Mouse (Mus musculus) mesoderm, embryonic 11.5 days (tissue): ENCODE results near the gene Arrb2.
A peak's percentile ranks its signal among the peaks of the same experiment; 100 is the strongest.
"Not testable (repeated sequence)": the region's sequence is repeated elsewhere in the genome, so short reads cannot be mapped to it uniquely, and the experiment has no call there.

Source experiments
- DNase-seq: peaks from one replicate; pipeline ENCODE4 v3.0.0-alpha.2; 2012; ENCODE audit warnings: low read depth, low spot score

Gene Arrb2

GRCm38 (mm10) chr11:70432048-70432894 lies at the start of gene Arrb2:
Gene Arrb2 (plus strand): TSS chr11:70432635.
- peak; percentile 99 for DNase-seq

GRCm38 (mm10) chr11:70384136-70384535 lies 48.3 kb upstream of the Arrb2 start:
- peak; percentile 14 for DNase-seq

GRCm38 (mm10) chr11:70387436-70387835 lies 45.0 kb upstream of the Arrb2 start:
- DNase-seq: no peak

GRCm38 (mm10) chr11:70389421-70389820 lies 43.0 kb upstream of the Arrb2 start:
- DNase-seq: no peak

- DNase-seq: no peak
These were observed 28.8 kb upstream of the Arrb2 start for GRCm38 (mm10) chr11:70403598-70403997.

- DNase-seq: peak; percentile 98
These were observed 22.7 kb upstream of the Arrb2 start, which contains the start of gene Pelp1 for GRCm38 (mm10) chr11:70409594-70410296. Gene Pelp1 (minus strand): TSS chr11:70410031.

- DNase-seq: no peak
These were observed 22.2 kb upstream of the Arrb2 start for GRCm38 (mm10) chr11:70410297-70410643.

- DNase-seq: no peak
These were observed 19.8 kb upstream of the Arrb2 start for GRCm38 (mm10) chr11:70412591-70412990.

GRCm38 (mm10) chr11:70413961-70414360 lies 18.5 kb upstream of the Arrb2 start:
- DNase-seq: peak; percentile 85

- no peak for DNase-seq
These were observed 14.2 kb upstream of the Arrb2 start for GRCm38 (mm10) chr11:70418199-70418598.

- no peak for DNase-seq
These were observed 12.9 kb upstream of the Arrb2 start for GRCm38 (mm10) chr11:70419486-70419885.

- not testable (repeated sequence) for DNase-seq
These were observed 5.8 kb upstream of the Arrb2 start for GRCm38 (mm10) chr11:70426598-70426997.

GRCm38 (mm10) chr11:70431574-70431973 lies 861 bp upstream of the Arrb2 start:
- no peak for DNase-seq

- DNase-seq: peak; percentile 30
These were observed 597 bp downstream of the Arrb2 start for GRCm38 (mm10) chr11:70432895-70433568.

- no peak for DNase-seq
These were observed 1.1 kb downstream of the Arrb2 start for GRCm38 (mm10) chr11:70433569-70433943.

GRCm38 (mm10) chr11:70433951-70434350 lies 1.5 kb downstream of the Arrb2 start:
- DNase-seq: no peak

- no peak for DNase-seq
These were observed 3.0 kb downstream of the Arrb2 start for GRCm38 (mm10) chr11:70435476-70435875.

- DNase-seq: no peak
These were observed 5.0 kb downstream of the Arrb2 start for GRCm38 (mm10) chr11:70437426-70437825.

- no peak for DNase-seq
These were observed 6.4 kb downstream of the Arrb2 start for GRCm38 (mm10) chr11:70438728-70439374.

GRCm38 (mm10) chr11:70440637-70441036 lies 8.2 kb downstream of the Arrb2 start:
- no peak for DNase-seq

GRCm38 (mm10) chr11:70441882-70442281 lies 9.4 kb downstream of the Arrb2 start:
- no peak for DNase-seq

- DNase-seq: no peak
These were observed 11.5 kb downstream of the Arrb2 start for GRCm38 (mm10) chr11:70443964-70444363.
